8 mouse cellular contexts compared by ENCODE assay signal in genomic region chr2:91458673-91459391, GRCm38 (mm10). TPM values are rescaled to one million over a fixed set of nuclear protein-coding genes. Genes with fewer than 3 reads are reported as not detected.
DNase-seq lines count a peak whose midpoint lies in the region; ATAC-seq and TF ChIP-seq lines count a peak whose summit lies in the region.

No protein-coding gene starts in this region.

- H3K4me1 ChIP-seq in cortical plate, adult 2 months (ENCODE audit: control insufficient read depth, insufficient read depth, low read length): peaks cover 2% of the 10 kb centered on the region; the same call in 1 of the 2 replicates
- peaks cover 24 to 44% of the 10 kb centered on the region in 2 experiments for H3K4me1 ChIP-seq in heart, embryonic 14.5 days (ENCODE audit: control insufficient read depth in 2 of 2, insufficient read depth in 2 of 2, low read length in 2 of 2)

- peak; percentile 19; the same call in 1 of the 2 replicates for ATAC-seq in heart, embryonic 14.5 days (ENCODE audit: insufficient number of reproducible peaks, insufficient read depth, low FRiP score, low read depth)

- TF ChIP-seq POLR2A in cortical plate, adult 2 months (IDR thresholded peaks at IDR 0.05; ENCODE audit: extremely low read depth, insufficient read depth, low read length): no peak

- peak overlapping the region; percentile 92 for H3K9ac ChIP-seq in heart, embryonic 14.5 days (ENCODE audit: low read length)

- peak overlapping the region; percentile 50 for H3K4me3 ChIP-seq in cortical plate, adult 2 months (ENCODE audit: insufficient read depth, low read length)
- peak overlapping the region; percentile 57 to 79 for H3K4me3 ChIP-seq in heart, embryonic 14.5 days (ENCODE audit: control insufficient read depth in 1 of 2, insufficient read depth in 1 of 2, low read depth in 1 of 2, low read length in 2 of 2)

- H3K36me3 ChIP-seq in heart, embryonic 14.5 days (ENCODE audit: control insufficient read depth, insufficient read depth, low read length): no peaks in the 10 kb centered on the region

- peak overlapping the region; percentile 85 for H3K4me2 ChIP-seq in heart, embryonic 14.5 days (ENCODE audit: low read length)

- WGBS in heart, embryonic 14.5 days: under 1% methylated on average over 32 of the region's 32 CpGs

- no peak for TF ChIP-seq CTCF in cortical plate, adult 2 months (IDR thresholded peaks at IDR 0.05; ENCODE audit: extremely low read depth, insufficient read depth, low read length)

- no peaks in the 10 kb centered on the region for H3K27me3 ChIP-seq in heart, embryonic 14.5 days (ENCODE audit: control insufficient read depth, insufficient read depth, low read length)

- H3K9me3 ChIP-seq in heart, embryonic 14.5 days (ENCODE audit: control insufficient read depth, low read length): no peaks in the 10 kb centered on the region

- peak; percentile 29 for DNase-seq in right cerebral cortex, adult 18-20 months
- no peak for DNase-seq in right cerebral cortex, postnatal 14 days
- DNase-seq in kidney, postnatal 10 days: peak; percentile 78
- DNase-seq in lung, postnatal 10 days: peak; percentile 79
- peak; percentile 29 for DNase-seq in right cerebral cortex, postnatal 25 days
- no peak for DNase-seq in c-Kit-positive CD71-positive TER-119-positive erythroid progenitor cells, embryonic 14.5 days (ENCODE audit: low spot score)

- no peak overlapping the region for H3K27ac ChIP-seq in cortical plate, adult 2 months (ENCODE audit: insufficient read depth, low read length)
- peak overlapping the region; percentile 52 to 89 for H3K27ac ChIP-seq in heart, embryonic 14.5 days (replicated peaks in 1 of 2; ENCODE audit: control insufficient read depth in 1 of 2, insufficient read depth in 1 of 2, low read depth in 2 of 2, low read length in 2 of 2)

RNA-seq across cellular contexts. Expression of gene Lrp4, which starts 1.5 kb away (rescaled TPM):
- polyA plus RNA-seq in cortical plate, adult 2 months (2012; rRNA removed): 12.4 and 13.0 TPM in 2 replicates
- 3.5 and 3.8 TPM in 2 replicates for polyA plus RNA-seq in heart, embryonic 14.5 days (2014; fragmentation: Nextera tagmentation; extraction: Ambion mirVana)

RNA-seq across cellular contexts. Expression of gene 1110051M20Rik, which starts 14.3 kb away (rescaled TPM):
- polyA plus RNA-seq in cortical plate, adult 2 months (2012; rRNA removed): 119 and 121 TPM in 2 replicates
- 42.1 and 46.3 TPM in 2 replicates for polyA plus RNA-seq in heart, embryonic 14.5 days (2014; fragmentation: Nextera tagmentation; extraction: Ambion mirVana)

Comparison
In these comparisons a context has a peak if more than half of its experiments do, and no peak if none do; other contexts are left out.
1. DNase-seq: peak in right cerebral cortex, adult 18-20 months (single experiment), kidney, postnatal 10 days (single experiment), lung, postnatal 10 days (single experiment) and right cerebral cortex, postnatal 25 days (single experiment); none in right cerebral cortex, postnatal 14 days (single experiment) and c-Kit-positive CD71-positive TER-119-positive erythroid progenitor cells, embryonic 14.5 days (single experiment).